Mouse (Mus musculus): Measurements from ENCODE around the gene Arrdc3. TPM values are rescaled to one million over a fixed set of nuclear protein-coding genes. Genes with fewer than 3 reads are reported as not detected.
A peak's percentile ranks its signal among the peaks of the same experiment; 100 is the strongest.

Arrdc3 gene
- polyA plus RNA-seq, 1 experiment from 2014 or later = 39.7 TPM

DNA sequence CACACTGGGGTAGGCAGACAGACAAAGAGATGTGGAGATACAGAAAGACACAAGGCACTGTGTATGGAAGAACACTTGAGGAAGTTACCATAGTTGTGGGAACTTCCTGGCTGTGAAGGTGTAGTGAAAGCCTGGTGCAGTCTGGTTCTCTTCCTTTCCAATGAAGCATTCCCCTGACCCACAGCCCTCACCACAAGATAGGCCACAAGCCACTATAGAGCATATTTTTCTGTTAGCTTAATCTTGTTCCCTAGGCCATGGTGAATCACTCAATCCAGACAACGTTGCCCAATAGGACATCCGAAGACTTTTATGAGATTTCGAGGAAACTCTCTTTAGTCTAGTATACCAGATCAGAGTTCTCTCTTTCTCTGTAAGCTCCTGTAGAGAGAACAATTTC is 19.6 kb downstream of the Arrdc3 start:
- Histone ChIP-seq H3K4me3 (ENCODE audit: low read length) (no peak overlapping the region), H3K27me3 (replicated peaks; ENCODE audit: control insufficient read depth, insufficient read depth, low read length) (no peaks in the 10 kb centered on the region), H3K27ac (ENCODE audit: low read depth, low read length) (no peak overlapping the region), H3K4me1 (ENCODE audit: control insufficient read depth, insufficient read depth, low read depth, low read length) (no peaks in the 10 kb centered on the region), H3K4me2 (ENCODE audit: low read length) (no peak overlapping the region), H3K9ac (ENCODE audit: low read depth, low read length) (no peak overlapping the region), H3K9me3 (ENCODE audit: control insufficient read depth, low read length) (no peaks in the 10 kb centered on the region), H3K36me3 (ENCODE audit: control insufficient read depth, insufficient read depth, low read length) (peaks cover 3% of the 10 kb centered on the region; the same call in 1 of the 2 replicates)
- no peak for ATAC-seq
- WGBS = 95% methylated on average over 3 of the region's 3 CpGs

DNA sequence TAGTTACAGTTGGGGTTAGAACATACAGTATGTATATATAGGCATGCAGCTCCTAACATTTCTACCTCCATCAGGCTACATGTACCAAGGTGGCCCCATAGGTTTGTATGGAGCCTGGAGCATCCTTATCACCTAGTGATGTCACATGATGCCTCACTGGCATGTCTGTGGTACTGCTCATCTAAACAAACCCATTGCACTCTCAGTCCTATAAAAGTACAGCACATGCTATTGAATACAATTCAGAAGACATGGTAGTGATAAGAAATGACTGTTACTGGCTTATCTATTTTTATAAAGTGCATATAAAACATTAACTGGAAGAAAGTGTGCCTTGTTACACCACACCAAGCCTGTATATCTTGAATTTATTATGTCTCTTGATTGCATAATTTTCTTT is 30.2 kb downstream of the Arrdc3 start:
- 0 out of 2 replicates have a peak, but pooled peaks have one; percentile 20 for ATAC-seq
- H3K4me2 ChIP-seq (ENCODE audit: low read length) = no peak overlapping the region
- no peaks in the 10 kb centered on the region for H3K4me1 ChIP-seq (ENCODE audit: control insufficient read depth, insufficient read depth, low read depth, low read length)
- H3K27me3 ChIP-seq (replicated peaks; ENCODE audit: control insufficient read depth, insufficient read depth, low read length) = no peaks in the 10 kb centered on the region
- H3K36me3 ChIP-seq (ENCODE audit: control insufficient read depth, insufficient read depth, low read length) = no peaks in the 10 kb centered on the region
- no peaks in the 10 kb centered on the region for H3K9me3 ChIP-seq (ENCODE audit: control insufficient read depth, low read length)
- no peak overlapping the region for H3K4me3 ChIP-seq (ENCODE audit: low read length)
- no peak overlapping the region for H3K9ac ChIP-seq (ENCODE audit: low read depth, low read length)
- no peak overlapping the region for H3K27ac ChIP-seq (ENCODE audit: low read depth, low read length)

DNA sequence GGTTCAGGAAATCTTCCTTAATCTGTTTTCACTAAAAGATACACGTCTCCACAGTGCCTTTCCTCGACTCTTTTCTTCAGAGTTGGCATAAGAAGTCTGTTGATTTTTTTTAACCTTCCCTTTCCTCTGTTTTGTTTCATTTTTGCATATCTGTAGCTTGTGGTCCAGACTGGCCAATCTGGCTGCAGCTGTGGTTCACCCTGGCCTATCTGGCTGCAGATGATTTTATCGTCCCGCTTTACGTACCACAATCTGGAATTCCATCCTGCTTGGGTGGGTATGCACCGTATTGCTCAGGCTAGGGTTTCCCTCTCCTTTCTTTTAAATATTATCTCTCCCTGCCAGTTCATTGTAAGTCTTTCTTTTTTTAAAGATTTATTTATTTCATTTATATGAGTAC is 37.8 kb downstream of the Arrdc3 start:
- Histone ChIP-seq H3K27me3 (replicated peaks; ENCODE audit: control insufficient read depth, insufficient read depth, low read length) (no peaks in the 10 kb centered on the region), H3K9me3 (ENCODE audit: control insufficient read depth, low read length) (no peaks in the 10 kb centered on the region), H3K27ac (ENCODE audit: low read depth, low read length) (no peak overlapping the region), H3K4me3 (ENCODE audit: low read length) (no peak overlapping the region), H3K4me2 (ENCODE audit: low read length) (no peak overlapping the region), H3K36me3 (ENCODE audit: control insufficient read depth, insufficient read depth, low read length) (no peaks in the 10 kb centered on the region), H3K9ac (ENCODE audit: low read depth, low read length) (no peak overlapping the region), H3K4me1 (ENCODE audit: control insufficient read depth, insufficient read depth, low read depth, low read length) (no peaks in the 10 kb centered on the region)
- WGBS = 91% methylated on average over 6 of the region's 6 CpGs
- ATAC-seq = no peak

DNA sequence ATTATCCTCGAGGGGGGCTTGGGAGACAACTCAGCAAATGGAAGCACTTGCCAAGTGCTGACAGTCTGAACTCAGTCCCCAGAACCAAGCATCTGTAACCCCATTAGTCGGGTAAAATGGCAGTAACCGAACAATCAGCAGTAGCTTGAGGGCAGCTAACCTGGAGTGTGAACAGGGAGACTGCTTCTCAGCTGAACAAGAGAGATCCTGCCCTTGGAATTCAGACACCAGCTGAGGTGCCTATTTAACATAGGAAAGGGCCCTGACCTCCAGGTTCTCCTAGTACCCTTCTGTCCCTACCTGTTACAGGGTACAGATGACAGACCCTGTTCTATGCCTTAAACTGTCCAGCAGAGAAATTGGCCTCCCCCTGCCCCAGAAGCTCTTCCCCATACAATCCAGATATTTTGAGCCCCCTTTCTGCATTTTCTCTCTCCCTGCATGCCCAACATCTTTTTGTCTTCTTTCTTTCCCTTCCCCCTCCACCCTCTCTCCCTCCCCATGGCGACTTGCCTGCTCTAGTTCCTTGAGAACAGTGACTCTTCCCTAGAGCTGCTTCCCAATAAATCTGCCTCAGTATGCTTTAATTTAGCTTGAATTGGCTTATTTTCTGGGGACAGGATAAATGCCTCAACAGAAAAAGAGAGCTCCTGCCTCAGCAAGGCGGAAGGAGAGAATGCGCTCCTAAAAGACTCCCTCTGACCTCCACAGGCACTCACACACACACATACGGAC is 38.6 kb downstream of the Arrdc3 start:
- 59% methylated on average over 7 of the region's 7 CpGs for WGBS

DNA sequence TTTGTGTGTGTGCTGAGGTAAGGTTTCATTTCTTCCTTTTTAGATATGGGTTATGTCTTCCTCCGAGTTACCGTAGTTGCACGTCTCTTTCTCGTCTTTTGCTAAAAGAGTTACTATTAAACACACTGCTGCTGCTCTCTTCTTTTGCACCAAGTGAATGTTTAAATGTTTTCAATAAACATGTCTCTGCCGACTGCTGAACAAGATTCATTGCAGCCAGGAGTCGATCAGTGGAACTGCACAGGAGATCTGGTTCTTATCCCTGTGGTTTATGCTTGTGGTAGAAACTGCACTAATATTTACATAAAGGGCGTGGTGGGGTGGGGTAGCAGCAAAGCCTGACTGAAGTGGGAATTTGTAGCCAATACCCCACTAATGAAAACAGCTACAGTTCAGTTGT is 45.0 kb downstream of the Arrdc3 start:
- H3K4me3 ChIP-seq (ENCODE audit: low read length) = no peak overlapping the region
- H3K4me1 ChIP-seq (ENCODE audit: control insufficient read depth, insufficient read depth, low read depth, low read length) = no peaks in the 10 kb centered on the region
- ATAC-seq = no peak
- no peaks in the 10 kb centered on the region for H3K27me3 ChIP-seq (replicated peaks; ENCODE audit: control insufficient read depth, insufficient read depth, low read length)
- no peak overlapping the region for H3K9ac ChIP-seq (ENCODE audit: low read depth, low read length)
- H3K4me2 ChIP-seq (ENCODE audit: low read length) = no peak overlapping the region
- 87% methylated on average over 7 of the region's 7 CpGs for WGBS
- H3K9me3 ChIP-seq (ENCODE audit: control insufficient read depth, low read length) = no peaks in the 10 kb centered on the region
- H3K36me3 ChIP-seq (ENCODE audit: control insufficient read depth, insufficient read depth, low read length) = no peaks in the 10 kb centered on the region
- no peak overlapping the region for H3K27ac ChIP-seq (ENCODE audit: low read depth, low read length)

More for the DNA sequence above, 38.6 kb downstream of the Arrdc3 start:
- Histone ChIP-seq H3K36me3 (ENCODE audit: control insufficient read depth, insufficient read depth, low read length) (no peaks in the 10 kb centered on the region), H3K4me1 (ENCODE audit: control insufficient read depth, insufficient read depth, low read depth, low read length) (no peaks in the 10 kb centered on the region), H3K27ac (ENCODE audit: low read depth, low read length) (no peak overlapping the region), H3K9me3 (ENCODE audit: control insufficient read depth, low read length) (no peaks in the 10 kb centered on the region), H3K4me3 (ENCODE audit: low read length) (no peak overlapping the region), H3K27me3 (replicated peaks; ENCODE audit: control insufficient read depth, insufficient read depth, low read length) (no peaks in the 10 kb centered on the region), H3K4me2 (ENCODE audit: low read length) (no peak overlapping the region), H3K9ac (ENCODE audit: low read depth, low read length) (no peak overlapping the region)
- ATAC-seq = no peak

DNA sequence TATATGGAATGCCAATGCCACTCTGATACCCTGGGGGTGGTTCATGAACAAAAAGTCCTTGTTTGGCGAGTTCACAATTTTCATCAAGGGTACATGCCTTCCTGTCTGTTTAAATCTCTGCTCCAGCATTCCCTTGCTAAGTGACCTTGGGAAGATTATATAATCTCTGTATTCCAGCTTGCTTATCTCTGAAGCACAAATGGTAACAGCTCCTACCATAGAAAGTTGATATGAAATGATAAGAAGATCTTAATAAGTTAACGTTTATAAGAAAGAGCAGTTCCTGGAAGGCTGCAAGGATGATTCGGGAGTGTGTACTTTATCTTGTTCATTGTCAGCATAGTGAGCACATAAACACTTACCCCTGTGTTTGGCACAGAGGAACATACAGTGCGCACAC is 46.8 kb downstream of the Arrdc3 start:
- no peak for ATAC-seq
- 96% methylated on average over 4 of the region's 4 CpGs for WGBS
- no peak overlapping the region for H3K9ac ChIP-seq (ENCODE audit: low read depth, low read length)
- H3K4me2 ChIP-seq (ENCODE audit: low read length) = no peak overlapping the region
- H3K27me3 ChIP-seq (replicated peaks; ENCODE audit: control insufficient read depth, insufficient read depth, low read length) = no peaks in the 10 kb centered on the region
- H3K27ac ChIP-seq (ENCODE audit: low read depth, low read length) = no peak overlapping the region
- H3K9me3 ChIP-seq (ENCODE audit: control insufficient read depth, low read length) = no peaks in the 10 kb centered on the region
- no peak overlapping the region for H3K4me3 ChIP-seq (ENCODE audit: low read length)
- H3K36me3 ChIP-seq (ENCODE audit: control insufficient read depth, insufficient read depth, low read length) = no peaks in the 10 kb centered on the region
- no peaks in the 10 kb centered on the region for H3K4me1 ChIP-seq (ENCODE audit: control insufficient read depth, insufficient read depth, low read depth, low read length)

DNA sequence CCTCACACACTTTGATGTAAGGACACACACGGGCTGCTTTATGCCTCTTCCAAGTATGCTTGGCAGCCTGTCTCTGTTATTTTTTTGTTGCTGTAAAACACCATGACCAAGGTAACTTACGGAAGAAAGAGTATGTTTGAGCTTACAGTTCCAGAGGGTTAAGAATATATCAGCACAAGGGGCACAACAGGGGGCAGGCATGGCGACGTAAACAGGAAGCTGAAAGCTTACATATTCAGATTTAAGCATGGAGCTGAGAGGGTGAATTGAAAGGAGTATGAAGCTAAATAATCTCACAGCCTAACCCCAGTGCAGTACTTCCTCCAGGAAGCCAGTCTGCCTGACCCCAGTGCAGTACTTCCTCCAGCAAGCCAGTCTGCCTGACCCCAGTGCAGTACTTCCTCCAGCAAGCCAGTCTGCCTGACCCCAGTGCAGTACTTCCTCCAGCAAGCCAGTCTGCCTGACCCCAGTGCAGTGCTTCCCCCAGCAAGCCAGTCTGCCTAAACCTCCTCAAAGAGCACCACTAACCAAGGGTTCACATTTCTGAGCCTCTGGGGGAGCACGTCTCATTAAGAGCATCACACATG is 49.7 kb downstream of the Arrdc3 start:
- 64% methylated on average over 5 of the region's 5 CpGs for WGBS
- H3K9me3 ChIP-seq (ENCODE audit: control insufficient read depth, low read length) = no peaks in the 10 kb centered on the region
- no peak overlapping the region for H3K27ac ChIP-seq (ENCODE audit: low read depth, low read length)
- no peaks in the 10 kb centered on the region for H3K4me1 ChIP-seq (ENCODE audit: control insufficient read depth, insufficient read depth, low read depth, low read length)
- no peak overlapping the region for H3K4me2 ChIP-seq (ENCODE audit: low read length)
- H3K4me3 ChIP-seq (ENCODE audit: low read length) = no peak overlapping the region
- H3K36me3 ChIP-seq (ENCODE audit: control insufficient read depth, insufficient read depth, low read length) = no peaks in the 10 kb centered on the region
- ATAC-seq = no peak
- H3K27me3 ChIP-seq (replicated peaks; ENCODE audit: control insufficient read depth, insufficient read depth, low read length) = no peaks in the 10 kb centered on the region
- H3K9ac ChIP-seq (ENCODE audit: low read depth, low read length) = no peak overlapping the region

DNA sequence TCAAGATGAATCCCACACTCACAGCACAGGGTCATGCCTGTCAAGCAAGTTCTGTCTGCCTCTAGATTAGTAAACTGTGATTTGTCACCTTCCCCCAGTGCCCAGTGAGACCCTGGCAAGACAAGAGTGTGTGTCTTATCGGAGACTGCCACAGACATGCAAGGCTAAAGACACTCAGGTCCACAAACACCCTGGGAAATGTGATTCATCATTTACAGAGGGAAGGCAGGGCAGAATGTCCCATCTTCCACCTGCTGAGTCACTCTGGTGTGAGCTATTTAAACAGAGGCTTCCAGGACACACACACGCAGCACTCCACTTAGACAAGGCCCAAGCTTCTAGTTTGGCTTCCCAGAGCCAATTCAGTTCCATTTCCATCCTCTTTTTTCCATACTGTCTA is 53.2 kb downstream of the Arrdc3 start:
- Histone ChIP-seq H3K9me3 (ENCODE audit: control insufficient read depth, low read length) (no peaks in the 10 kb centered on the region), H3K27me3 (replicated peaks; ENCODE audit: control insufficient read depth, insufficient read depth, low read length) (no peaks in the 10 kb centered on the region), H3K27ac (ENCODE audit: low read depth, low read length) (no peak overlapping the region), H3K4me1 (ENCODE audit: control insufficient read depth, insufficient read depth, low read depth, low read length) (no peaks in the 10 kb centered on the region), H3K4me3 (ENCODE audit: low read length) (no peak overlapping the region), H3K4me2 (ENCODE audit: low read length) (no peak overlapping the region), H3K36me3 (ENCODE audit: control insufficient read depth, insufficient read depth, low read length) (no peaks in the 10 kb centered on the region), H3K9ac (ENCODE audit: low read depth, low read length) (no peak overlapping the region)
- no peak for ATAC-seq
- WGBS = 94% methylated on average over 2 of the region's 2 CpGs

DNA sequence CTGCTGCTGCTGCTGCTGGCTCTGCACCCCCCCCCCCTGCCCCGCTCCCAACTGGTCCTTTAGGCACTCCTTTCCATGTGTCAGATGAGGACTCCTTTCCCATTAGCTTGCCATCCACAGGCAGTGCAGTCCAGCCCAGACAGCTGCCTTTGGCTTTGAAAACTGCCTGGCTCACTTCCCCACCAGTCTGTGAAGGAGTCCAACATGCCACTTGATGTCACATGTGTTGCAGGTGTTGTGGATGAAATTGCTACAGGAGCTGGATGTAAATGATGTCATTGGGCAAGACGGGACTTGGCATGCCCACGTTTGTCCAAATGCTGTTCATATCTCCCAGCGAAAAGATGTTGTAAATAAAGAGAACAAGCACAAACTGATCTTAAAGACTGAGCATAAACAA is 56.0 kb downstream of the Arrdc3 start:
- Histone ChIP-seq H3K27ac (ENCODE audit: low read depth, low read length) (no peak overlapping the region), H3K9ac (ENCODE audit: low read depth, low read length) (no peak overlapping the region), H3K9me3 (ENCODE audit: control insufficient read depth, low read length) (no peaks in the 10 kb centered on the region), H3K4me2 (ENCODE audit: low read length) (no peak overlapping the region), H3K36me3 (ENCODE audit: control insufficient read depth, insufficient read depth, low read length) (no peaks in the 10 kb centered on the region), H3K4me1 (ENCODE audit: control insufficient read depth, insufficient read depth, low read depth, low read length) (no peaks in the 10 kb centered on the region), H3K27me3 (replicated peaks; ENCODE audit: control insufficient read depth, insufficient read depth, low read length) (no peaks in the 10 kb centered on the region), H3K4me3 (ENCODE audit: low read length) (no peak overlapping the region)
- WGBS = 85% methylated on average over 4 of the region's 4 CpGs
- ATAC-seq = no peak

All from hindbrain, embryonic 16.5 days (tissue).